Mouse (Mus musculus): ENCODE measurements around the gene Parn. TPM values are rescaled to one million over a fixed set of nuclear protein-coding genes. Genes with fewer than 3 reads are reported as not detected.

The Parn gene
- total and polyA plus RNA-seq, 3 experiments = 48.7 to 88.6 (median 62.6) TPM

- DNase-seq (ENCODE audit: extremely low read depth) = no peak
- TF ChIP-seq USF1 (IDR thresholded peaks at IDR 0.05; ENCODE audit: low read depth, low read length) (no peak), RAD21 (IDR thresholded peaks at IDR 0.05; ENCODE audit: low read depth, low read length) (no peak), RCOR1 (conservative IDR thresholded peaks at IDR 0.05; ENCODE audit: low read depth, low read length) (no peak), SIN3A (IDR thresholded peaks at IDR 0.05; ENCODE audit: low read length) (no peak), UBTF (IDR thresholded peaks at IDR 0.05; ENCODE audit: low read depth, low read length) (no peak), ZNF384 (IDR thresholded peaks at IDR 0.05; ENCODE audit: low read depth, low read length) (no peak), ZKSCAN1 (IDR thresholded peaks at IDR 0.05; ENCODE audit: borderline replicate concordance, low read depth, low read length) (no peak), JUN (IDR thresholded peaks at IDR 0.05; ENCODE audit: insufficient read depth, low read depth, low read length) (no peak), TCF12 (IDR thresholded peaks at IDR 0.05; ENCODE audit: low read depth, low read length) (no peak), CHD2 (IDR thresholded peaks at IDR 0.05; ENCODE audit: low read length) (no peak), BHLHE40 (IDR thresholded peaks at IDR 0.05; ENCODE audit: low read depth, low read length) (no peak), MXI1 (IDR thresholded peaks at IDR 0.05; ENCODE audit: low read depth, low read length) (no peak), MYC (IDR thresholded peaks at IDR 0.05; ENCODE audit: low read depth, low read length) (no peak), MAFK (IDR thresholded peaks at IDR 0.05; ENCODE audit: insufficient replicate concordance, low read length) (no peak), GABPA (IDR thresholded peaks at IDR 0.05; ENCODE audit: insufficient replicate concordance, low read depth, low read length) (no peak), POLR2A (IDR thresholded peaks at IDR 0.05; ENCODE audit: low read depth, low read length) (no peak), KAT2A (IDR thresholded peaks at IDR 0.05; ENCODE audit: insufficient replicate concordance, low read length) (no peak), E2F4 (IDR thresholded peaks at IDR 0.05; ENCODE audit: insufficient replicate concordance, low read depth, low read length) (no peak), MEF2A (IDR thresholded peaks at IDR 0.05; ENCODE audit: borderline replicate concordance, low read depth, low read length) (no peak), CTCF (conservative IDR thresholded peaks at IDR 0.05 in 1 of 2, IDR thresholded peaks at IDR 0.05 in 1 of 2; ENCODE audit: low read depth in 2 of 2, low read length in 2 of 2) (no peak)
These were observed 56.6 kb downstream of the Parn start for GRCm38 (mm10) chr16:13611399-13611798.

GRCm38 (mm10) chr16:13610951-13611381, 57.0 kb downstream of the Parn start:
- Histone ChIP-seq H3K27ac (ENCODE audit: insufficient read depth, low read depth) (no peak overlapping the region), H3K4me1 (ENCODE audit: control insufficient read depth in 1 of 2, insufficient read depth in 2 of 2) (peaks cover 8 to 31% of the 10 kb centered on the region in 2 experiments), H3K4me3 (replicated peaks in 1 of 3; ENCODE audit: low read depth in 2 of 3, low read length in 2 of 3, poor library complexity in 1 of 3) (no peak overlapping the region), H3K9ac (ENCODE audit: insufficient read depth, low read depth) (no peak overlapping the region), H3K27me3 (replicated peaks) (no peaks in the 10 kb centered on the region), H3K79me2 (replicated peaks; ENCODE audit: control insufficient read depth, extremely low read depth, insufficient read depth, poor library complexity, severe bottlenecking) (no peaks in the 10 kb centered on the region), H3K4me2 (ENCODE audit: insufficient read depth, low read depth, poor library complexity, severe bottlenecking) (no peak overlapping the region), H3K9me3 (replicated peaks; ENCODE audit: low read length) (no peaks in the 10 kb centered on the region), H3K36me3 (replicated peaks in 1 of 2; ENCODE audit: control insufficient read depth in 1 of 2, insufficient read depth in 1 of 2, low read length in 1 of 2) (peaks cover 30 to 73% of the 10 kb centered on the region in 2 experiments)
- TF ChIP-seq MAX (IDR thresholded peaks at IDR 0.05; ENCODE audit: low read length) (no peak), MEF2A (IDR thresholded peaks at IDR 0.05; ENCODE audit: borderline replicate concordance, low read depth, low read length) (no peak), MAFK (IDR thresholded peaks at IDR 0.05; ENCODE audit: insufficient replicate concordance, low read length) (no peak), SMC3 (IDR thresholded peaks at IDR 0.05; ENCODE audit: low read depth, low read length) (no peak), ETS1 (conservative IDR thresholded peaks at IDR 0.05; ENCODE audit: low read depth, low read length) (no peak), CHD2 (IDR thresholded peaks at IDR 0.05; ENCODE audit: low read length) (no peak), BHLHE40 (IDR thresholded peaks at IDR 0.05; ENCODE audit: low read depth, low read length) (no peak), MAZ (IDR thresholded peaks at IDR 0.05; ENCODE audit: low read depth, low read length) (no peak), UBTF (IDR thresholded peaks at IDR 0.05; ENCODE audit: low read depth, low read length) (no peak), TCF12 (IDR thresholded peaks at IDR 0.05; ENCODE audit: low read depth, low read length) (no peak), NRF1 (IDR thresholded peaks at IDR 0.05; ENCODE audit: low read depth, low read length) (no peak), USF2 (conservative IDR thresholded peaks at IDR 0.05; ENCODE audit: low read depth, low read length) (no peak), MYC (IDR thresholded peaks at IDR 0.05; ENCODE audit: low read depth, low read length) (no peak), CTCF (conservative IDR thresholded peaks at IDR 0.05 in 1 of 2, IDR thresholded peaks at IDR 0.05 in 1 of 2; ENCODE audit: low read depth in 2 of 2, low read length in 2 of 2) (no peak), RCOR1 (conservative IDR thresholded peaks at IDR 0.05; ENCODE audit: low read depth, low read length) (no peak), ZC3H11A (IDR thresholded peaks at IDR 0.05; ENCODE audit: low read depth, low read length) (no peak), ZNF384 (IDR thresholded peaks at IDR 0.05; ENCODE audit: low read depth, low read length) (no peak)
- in situ Hi-C loops (cut with MboI; ENCODE audit: low pct_ligation_motif_present, low pct_unique_long_range_greater_than_20kb, low sequenced_read_pairs) = no loop called here
- dilution Hi-C loops (cut with MboI; ENCODE audit: extremely low pct_ligation_motif_present, extremely low pct_unique_long_range_greater_than_20kb, low sequenced_read_pairs) = no loop called here
- DNase-seq (ENCODE audit: extremely low read depth) = no peak

More at GRCm38 (mm10) chr16:13611399-13611798, 56.6 kb downstream of the Parn start:
- Histone ChIP-seq H3K4me1 (ENCODE audit: control insufficient read depth in 1 of 2, insufficient read depth in 2 of 2) (peaks cover 8 to 31% of the 10 kb centered on the region in 2 experiments), H3K9me3 (replicated peaks; ENCODE audit: low read length) (no peaks in the 10 kb centered on the region), H3K27me3 (replicated peaks) (no peaks in the 10 kb centered on the region), H3K27ac (ENCODE audit: insufficient read depth, low read depth) (no peak overlapping the region), H3K4me3 (replicated peaks in 1 of 3; ENCODE audit: low read depth in 2 of 3, low read length in 2 of 3, poor library complexity in 1 of 3) (no peak overlapping the region), H3K4me2 (ENCODE audit: insufficient read depth, low read depth, poor library complexity, severe bottlenecking) (no peak overlapping the region), H3K36me3 (replicated peaks in 1 of 2; ENCODE audit: control insufficient read depth in 1 of 2, insufficient read depth in 1 of 2, low read length in 1 of 2) (peaks cover 29 to 73% of the 10 kb centered on the region in 2 experiments), H3K79me2 (replicated peaks; ENCODE audit: control insufficient read depth, extremely low read depth, insufficient read depth, poor library complexity, severe bottlenecking) (no peaks in the 10 kb centered on the region), H3K9ac (ENCODE audit: insufficient read depth, low read depth) (no peak overlapping the region)
- in situ Hi-C loops (cut with MboI; ENCODE audit: low pct_ligation_motif_present, low pct_unique_long_range_greater_than_20kb, low sequenced_read_pairs) = no loop called here
- dilution Hi-C loops (cut with MboI; ENCODE audit: extremely low pct_ligation_motif_present, extremely low pct_unique_long_range_greater_than_20kb, low sequenced_read_pairs) = no loop called here
